Mouse (Mus musculus): ENCODE data around the gene Lin52. TPM values are rescaled to one million over a fixed set of nuclear protein-coding genes. Genes with fewer than 3 reads are reported as not detected.

Gene Lin52
- polyA plus RNA-seq, 1 experiment from 2014 or later: 23.2 TPM

GRCm38 (mm10) chr12:84548251-84548650 is 97.0 kb downstream of the Lin52 start:
- H3K36me3 ChIP-seq: no peaks in the 10 kb centered on the region
- WGBS: 67% methylated on average over 8 of the region's 8 CpGs

GRCm38 (mm10) chr12:84555218-84555617 is 104.0 kb downstream of the Lin52 start:
- H3K9me3 ChIP-seq (replicated peaks): no peaks in the 10 kb centered on the region
- H3K4me3 ChIP-seq (replicated peaks): no peak overlapping the region
- no peak overlapping the region for H3K4me2 ChIP-seq
- no peak for ATAC-seq (replicated peaks; ENCODE audit: low FRiP score)
- no peaks in the 10 kb centered on the region; the same call in 1 of the 2 replicates for H3K27me3 ChIP-seq
- H3K36me3 ChIP-seq: no peaks in the 10 kb centered on the region
- WGBS: 61% methylated on average over 8 of the region's 8 CpGs
- H3K9ac ChIP-seq: no peak overlapping the region
- H3K27ac ChIP-seq: no peak overlapping the region
- H3K4me1 ChIP-seq: no peaks in the 10 kb centered on the region

More at GRCm38 (mm10) chr12:84548251-84548650, 97.0 kb downstream of the Lin52 start:
- H3K9ac ChIP-seq: no peak overlapping the region
- H3K4me1 ChIP-seq: 0 out of 2 replicates have a peak, but pooled peaks cover 2% of the 10 kb centered on the region
- no peak for ATAC-seq (replicated peaks; ENCODE audit: low FRiP score)
- no peak overlapping the region for H3K4me3 ChIP-seq (replicated peaks)
- H3K4me2 ChIP-seq: no peak overlapping the region
- H3K9me3 ChIP-seq (replicated peaks): no peaks in the 10 kb centered on the region
- no peaks in the 10 kb centered on the region for H3K27me3 ChIP-seq
- no peak overlapping the region for H3K27ac ChIP-seq

GRCm38 (mm10) chr12:84562558-84562957 is 111.3 kb downstream of the Lin52 start:
- H3K4me2 ChIP-seq: no peak overlapping the region
- peaks cover 28% of the 10 kb centered on the region for H3K27me3 ChIP-seq
- no peak overlapping the region for H3K4me3 ChIP-seq (replicated peaks)
- H3K4me1 ChIP-seq: no peaks in the 10 kb centered on the region
- H3K9ac ChIP-seq: no peak overlapping the region
- no peak for ATAC-seq (replicated peaks; ENCODE audit: low FRiP score)
- WGBS: 57% methylated on average over 4 of the region's 4 CpGs
- H3K27ac ChIP-seq: no peak overlapping the region
- H3K36me3 ChIP-seq: no peaks in the 10 kb centered on the region
- H3K9me3 ChIP-seq (replicated peaks): no peaks in the 10 kb centered on the region

DNA sequence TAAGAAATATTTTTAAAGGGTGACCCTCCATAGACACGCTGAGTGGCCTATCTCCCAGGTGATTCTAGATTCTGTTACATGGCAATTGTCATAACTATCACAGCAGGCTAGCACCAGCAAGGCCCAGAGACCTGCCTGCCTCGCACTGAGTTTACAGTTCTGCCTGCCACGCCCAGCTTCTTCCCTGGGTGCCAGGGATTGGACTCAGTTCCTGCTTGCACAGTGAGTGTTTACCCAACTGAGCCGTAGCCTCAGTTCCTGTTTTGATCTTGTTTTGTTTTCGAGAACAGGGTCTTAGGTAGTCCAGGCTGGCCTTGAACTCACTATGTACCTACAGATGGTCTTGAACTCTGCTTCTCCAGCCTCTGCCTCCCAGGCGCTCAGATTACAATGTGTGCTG is 116.4 kb downstream of the Lin52 start:
- no peak overlapping the region for H3K4me3 ChIP-seq (replicated peaks)
- H3K9me3 ChIP-seq (replicated peaks): no peaks in the 10 kb centered on the region
- no peak for ATAC-seq (replicated peaks; ENCODE audit: low FRiP score)
- H3K27ac ChIP-seq: no peak overlapping the region
- no peak overlapping the region for H3K4me2 ChIP-seq
- WGBS: 75% methylated on average over 6 of the region's 6 CpGs
- H3K9ac ChIP-seq: no peak overlapping the region
- H3K27me3 ChIP-seq: peaks cover 78% of the 10 kb centered on the region
- no peaks in the 10 kb centered on the region for H3K36me3 ChIP-seq
- H3K4me1 ChIP-seq: peaks cover 24% of the 10 kb centered on the region

DNA sequence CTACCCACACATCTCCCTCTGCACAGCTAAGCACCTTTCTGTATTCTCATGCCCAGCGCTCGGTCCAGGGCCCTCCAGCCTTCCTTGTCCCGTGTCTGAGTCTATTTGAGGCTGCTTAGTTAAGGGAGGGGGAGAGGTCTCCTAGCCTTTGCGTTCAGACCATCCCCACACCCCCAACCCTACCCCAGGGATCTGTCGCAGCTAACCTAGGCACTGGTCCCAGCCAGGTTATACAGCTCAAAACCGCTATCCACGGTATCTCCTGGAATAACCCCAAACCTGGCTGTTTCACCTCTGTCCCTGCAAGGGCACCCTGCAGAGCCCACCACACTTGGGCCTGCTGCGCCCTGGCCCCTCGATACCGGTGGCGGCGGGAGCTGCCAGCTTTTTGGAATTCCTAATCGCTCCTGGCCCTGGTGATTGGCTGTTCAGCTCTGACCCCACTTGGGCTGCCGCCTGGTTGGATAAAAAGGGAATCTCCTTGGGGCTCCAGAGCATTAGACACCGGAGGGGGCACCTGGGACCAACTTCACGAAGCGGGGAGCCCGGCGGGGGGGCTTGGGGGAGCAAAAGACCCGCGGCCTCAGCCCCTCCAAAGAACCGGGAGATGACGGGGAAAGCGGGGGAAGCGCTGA is 118.2 kb downstream of the Lin52 start, which contains the start of gene Vsx2:
Gene Vsx2, plus strand, starts transcription at position 427 of the 635 bp plus-strand sequence.
- peaks cover 89% of the 10 kb centered on the region for H3K27me3 ChIP-seq
- 4% methylated on average over 25 of the region's 25 CpGs for WGBS

DNA sequence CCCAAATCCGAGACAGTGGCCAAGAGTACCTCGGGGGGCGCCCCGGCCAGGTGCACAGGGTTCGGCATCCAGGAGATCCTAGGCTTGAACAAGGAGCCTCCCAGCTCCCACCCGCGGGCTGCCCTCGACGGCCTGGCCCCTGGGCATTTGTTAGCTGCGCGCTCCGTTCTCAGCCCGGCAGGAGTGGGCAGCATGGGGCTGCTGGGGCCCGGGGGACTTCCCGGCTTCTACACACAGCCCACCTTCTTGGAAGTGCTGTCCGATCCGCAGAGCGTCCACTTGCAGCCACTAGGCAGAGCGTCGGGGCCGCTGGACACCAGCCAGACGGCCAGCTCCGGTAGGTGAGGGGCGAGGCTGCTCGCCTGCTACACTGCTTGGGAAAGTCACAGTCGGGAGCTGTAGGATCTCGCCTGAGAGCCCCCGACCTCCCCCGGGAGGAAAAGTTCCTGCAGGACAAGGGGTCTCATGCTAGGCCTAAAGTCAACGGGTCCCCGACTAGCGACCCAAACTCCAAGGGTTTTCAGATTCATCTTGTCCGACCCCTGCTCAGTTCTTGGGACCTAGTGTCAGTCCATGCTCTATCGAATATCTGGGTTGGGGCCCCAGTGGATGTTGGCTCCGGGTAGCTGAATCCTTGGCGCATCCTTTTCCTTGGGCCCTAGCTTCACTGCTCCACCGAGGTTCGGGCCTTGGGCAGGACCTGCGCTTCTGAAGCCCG is 118.9 kb downstream of the Lin52 start:
- H3K4me1 ChIP-seq: peaks cover 24% of the 10 kb centered on the region
- no peaks in the 10 kb centered on the region for H3K9me3 ChIP-seq (replicated peaks)
- H3K4me2 ChIP-seq: 0 out of 2 replicates have a peak overlapping the region, but pooled peaks have one; percentile 26
- WGBS: under 1% methylated on average over 40 of the region's 40 CpGs
- no peak for ATAC-seq (replicated peaks; ENCODE audit: low FRiP score)
- no peaks in the 10 kb centered on the region for H3K36me3 ChIP-seq
- H3K4me3 ChIP-seq (replicated peaks): no peak overlapping the region
- H3K27me3 ChIP-seq: peaks cover 91% of the 10 kb centered on the region
- H3K9ac ChIP-seq: no peak overlapping the region
- H3K27ac ChIP-seq: no peak overlapping the region

More for the DNA sequence above, 118.2 kb downstream of the Lin52 start, which contains the start of gene Vsx2:
- Histone ChIP-seq H3K9me3 (replicated peaks) (no peaks in the 10 kb centered on the region), H3K4me2 (0 out of 2 replicates have a peak within 1 kb of the TSS, but pooled peaks have one; percentile 26), H3K9ac (no peak within 1 kb of the TSS), H3K4me1 (peaks cover 24% of the 10 kb centered on the region), H3K36me3 (no peaks in the 10 kb centered on the region), H3K27ac (no peak within 1 kb of the TSS), H3K4me3 (replicated peaks) (no peak within 1 kb of the TSS)
- no peak for ATAC-seq (replicated peaks; ENCODE audit: low FRiP score)

GRCm38 (mm10) chr12:84570694-84571415 is 119.6 kb downstream of the Lin52 start:
- Histone ChIP-seq H3K4me3 (replicated peaks) (0 out of 2 replicates have a peak overlapping the region, but pooled peaks have one; percentile 6), H3K9ac (no peak overlapping the region), H3K27ac (no peak overlapping the region), H3K4me1 (peaks cover 24% of the 10 kb centered on the region), H3K4me2 (peak overlapping the region; percentile 20; the same call in 1 of the 2 replicates), H3K27me3 (peaks cover 97% of the 10 kb centered on the region), H3K9me3 (replicated peaks) (no peaks in the 10 kb centered on the region), H3K36me3 (no peaks in the 10 kb centered on the region)
- no peak for ATAC-seq (replicated peaks; ENCODE audit: low FRiP score)
- WGBS: 5% methylated on average over 34 of the region's 34 CpGs

DNA sequence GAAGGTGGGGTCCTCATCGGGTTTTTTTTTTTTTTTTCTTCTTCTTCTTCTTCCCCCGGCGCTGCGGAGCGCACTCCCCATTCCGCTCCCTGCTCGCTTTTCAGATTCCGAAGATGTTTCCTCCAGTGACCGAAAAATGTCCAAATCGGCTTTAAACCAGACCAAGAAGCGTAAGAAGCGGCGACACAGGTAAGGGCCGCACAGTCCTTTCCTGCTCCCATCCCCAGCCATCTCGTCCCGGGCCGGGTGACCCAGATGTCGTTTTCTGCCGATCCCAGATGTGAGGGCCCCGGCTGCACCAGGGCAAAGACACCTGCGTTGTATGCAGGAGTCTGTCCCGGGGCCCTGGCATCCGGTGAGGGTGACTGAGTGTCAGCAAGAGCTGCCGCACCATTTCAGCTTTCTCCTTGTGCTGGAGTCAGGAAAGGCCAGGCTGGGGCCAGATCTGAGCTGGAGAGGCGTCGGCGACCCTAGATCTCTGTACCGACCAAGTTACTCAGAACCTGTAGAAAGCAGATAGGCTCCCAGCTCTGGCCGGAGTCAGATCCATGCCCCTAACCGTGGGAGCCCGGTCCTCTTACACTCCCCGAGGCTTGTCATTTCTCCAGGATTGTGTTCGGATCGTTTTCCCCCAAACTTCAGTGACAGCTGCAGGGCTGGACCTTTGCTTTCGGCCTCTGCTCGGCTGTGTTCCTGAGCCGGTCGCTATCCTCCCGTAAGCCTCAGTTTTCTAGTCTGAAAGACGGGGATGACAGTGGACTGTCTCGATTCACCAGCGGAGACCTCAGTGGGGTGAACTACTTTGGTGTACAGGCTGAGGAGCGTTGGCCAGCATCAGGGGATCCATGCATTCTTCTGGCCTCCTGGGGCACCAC is 120.5 kb downstream of the Lin52 start:
- ATAC-seq (replicated peaks; ENCODE audit: low FRiP score): no peak
- Histone ChIP-seq H3K9ac (no peak overlapping the region), H3K36me3 (no peaks in the 10 kb centered on the region), H3K4me1 (peaks cover 24% of the 10 kb centered on the region), H3K4me3 (replicated peaks) (peak overlapping the region; percentile 6; the same call in 1 of the 2 replicates), H3K27ac (no peak overlapping the region), H3K4me2 (peak overlapping the region; percentile 20), H3K9me3 (replicated peaks) (no peaks in the 10 kb centered on the region), H3K27me3 (peaks cover 98% of the 10 kb centered on the region)
- 2% methylated on average over 43 of the region's 43 CpGs for WGBS

DNA sequence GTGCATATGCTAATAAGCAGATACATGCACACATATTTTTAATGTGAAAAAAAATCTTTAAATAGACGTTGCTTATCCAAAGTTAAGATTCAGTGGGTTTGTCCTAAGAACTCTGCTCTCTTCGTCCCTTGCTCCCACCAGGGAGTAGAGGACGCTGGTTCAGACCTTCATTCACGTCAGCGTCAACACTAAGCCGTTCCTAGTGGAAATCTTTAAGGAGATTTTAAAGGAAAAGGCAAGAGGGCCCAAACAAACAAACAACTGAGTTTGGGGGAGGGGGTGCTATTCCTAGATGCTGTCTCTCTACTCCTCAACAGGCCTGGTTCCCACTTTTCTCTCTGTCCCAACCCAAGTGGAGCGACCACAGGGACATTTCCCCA is 121.1 kb downstream of the Lin52 start:
- H3K4me2 ChIP-seq: no peak overlapping the region
- no peak overlapping the region for H3K27ac ChIP-seq
- ATAC-seq (replicated peaks; ENCODE audit: low FRiP score): no peak
- H3K4me3 ChIP-seq (replicated peaks): no peak overlapping the region
- no peak overlapping the region for H3K9ac ChIP-seq
- peaks cover 98% of the 10 kb centered on the region for H3K27me3 ChIP-seq
- no peaks in the 10 kb centered on the region for H3K9me3 ChIP-seq (replicated peaks)
- 7% methylated on average over 7 of the region's 7 CpGs for WGBS
- peaks cover 24% of the 10 kb centered on the region for H3K4me1 ChIP-seq
- no peaks in the 10 kb centered on the region for H3K36me3 ChIP-seq

GRCm38 (mm10) chr12:84573094-84573493 is 121.9 kb downstream of the Lin52 start:
- no peak for ATAC-seq (replicated peaks; ENCODE audit: low FRiP score)
- no peak overlapping the region for H3K4me2 ChIP-seq
- peaks cover 97% of the 10 kb centered on the region for H3K27me3 ChIP-seq
- H3K9ac ChIP-seq: no peak overlapping the region
- H3K4me3 ChIP-seq (replicated peaks): no peak overlapping the region
- 15% methylated on average over 7 of the region's 7 CpGs for WGBS
- no peaks in the 10 kb centered on the region for H3K9me3 ChIP-seq (replicated peaks)
- H3K27ac ChIP-seq: no peak overlapping the region
- H3K36me3 ChIP-seq: no peaks in the 10 kb centered on the region
- H3K4me1 ChIP-seq: peaks cover 24% of the 10 kb centered on the region

- H3K27ac ChIP-seq: no peak overlapping the region
- H3K4me1 ChIP-seq: no peaks in the 10 kb centered on the region; the same call in 1 of the 2 replicates
- no peaks in the 10 kb centered on the region for H3K36me3 ChIP-seq
- peaks cover 53% of the 10 kb centered on the region for H3K27me3 ChIP-seq
- no peak overlapping the region for H3K4me3 ChIP-seq (replicated peaks)
- ATAC-seq (replicated peaks; ENCODE audit: low FRiP score): no peak
- no peak overlapping the region for H3K4me2 ChIP-seq
- 71% methylated on average over 11 of the region's 11 CpGs for WGBS
- H3K9me3 ChIP-seq (replicated peaks): no peaks in the 10 kb centered on the region
- H3K9ac ChIP-seq: no peak overlapping the region
Observed at GRCm38 (mm10) chr12:84577768-84578439, 126.7 kb downstream of the Lin52 start.

Data from kidney, embryonic 15.5 days (tissue).